Mouse (Mus musculus) heart, adult 2 months (tissue): ENCODE measurements at regions not wholly inside any gene's neighbourhood (a gene's known extent, or its start where the extent isn't known, plus 50 kb on each side); places are given as distances from the start of the nearest gene placed in this dataset.

Experiments
- DNase-seq, 2 experiments: peaks; one replicate each; pipeline ENCODE4 v3.0.0; 2021
- H3K27ac ChIP-seq: fragments of 200-600 bp; 2 replicates; pipeline ENCODE4 v1.8.1; 2022
- H3K27me3 ChIP-seq: fragments of 200-500 bp; 2 replicates; pipeline ENCODE4 v1.6.1; 2012; ENCODE audit warnings: mild to moderate bottlenecking, low read length, inconsistent platforms, mixed read lengths; ENCODE audit not compliant: control insufficient read depth, insufficient read depth
- H3K36me3 ChIP-seq: fragments of 200-500 bp; 2 replicates; pipeline ENCODE4 v1.6.1; 2012; ENCODE audit warnings: low read length, inconsistent platforms; ENCODE audit not compliant: control insufficient read depth, insufficient read depth
- H3K4me1 ChIP-seq: fragments of 200-500 bp; 2 replicates; pipeline ENCODE4 v1.6.1; 2011; ENCODE audit warnings: low read length; ENCODE audit not compliant: control insufficient read depth, insufficient read depth
- H3K4me3 ChIP-seq: fragments of 200-600 bp; 2 replicates; pipeline ENCODE4 v1.8.1; 2022
- H3K79me2 ChIP-seq: fragments of 200-500 bp; replicated peaks from 2 replicates; pipeline ENCODE4 v1.6.1; 2012; ENCODE audit warnings: mild to moderate bottlenecking, inconsistent platforms, low read length, moderate library complexity, mixed read lengths; ENCODE audit not compliant: control insufficient read depth, insufficient read depth
- H3K9ac ChIP-seq: fragments of 200-500 bp; 2 replicates; pipeline ENCODE4 v1.6.1; 2012; ENCODE audit warnings: low read depth, mild to moderate bottlenecking, control low read depth, inconsistent platforms, low read length, mixed read lengths
- CTCF ChIP-seq: fragments of 200-600 bp; IDR thresholded peaks from 2 replicates; pipeline ENCODE4 v1.8.1; 2022; ENCODE audit warnings: antibody characterized with exemption, mild to moderate bottlenecking, moderate library complexity
- EP300 ChIP-seq: fragments of 200-500 bp; IDR thresholded peaks from 2 replicates; pipeline ENCODE4 v1.6.1; 2011; ENCODE audit warnings: low read depth, low read length, control low read depth; ENCODE audit not compliant: insufficient read depth
- POLR2A ChIP-seq: fragments of 200-500 bp; IDR thresholded peaks from 2 replicates; pipeline ENCODE4 v1.6.1; 2011; ENCODE audit warnings: mild to moderate bottlenecking, low read depth, low read length, control low read depth; ENCODE audit not compliant: insufficient read depth
- WGBS: fragments of 180-500 bp; shearing (Covaris S2); methylation state at CpG from one replicate; pipeline ENCODE4 v1.1.7; 2018; 5-methylcytosine and 5-hydroxymethylcytosine counted together
- intact Hi-C: fragments of 180-260 bp; cut with DNase I; formaldehyde crosslinking; loops from one replicate; pipeline ENCODE4 v1.15.1; 2025

- Histone ChIP-seq H3K36me3 (no peaks in the 10 kb centered on the region), H3K9ac (no peak overlapping the region), H3K27me3 (no peaks in the 10 kb centered on the region), H3K4me1 (no peaks in the 10 kb centered on the region), H3K79me2 (no peaks in the 10 kb centered on the region), H3K4me3 (no peak overlapping the region), H3K27ac (no peak overlapping the region)
- DNase-seq, result no peak
- TF ChIP-seq POLR2A (no peak), EP300 (no peak), CTCF (no peak)
- 72% methylated on average over 2 of the region's 2 CpGs for WGBS
- intact Hi-C loops, result no loop called here
Observed at GRCm38 (mm10) chr12:7445238-7445637, 532.2 kb upstream of the Apob start.

- Histone ChIP-seq H3K36me3 (no peaks in the 10 kb centered on the region), H3K79me2 (no peaks in the 10 kb centered on the region), H3K4me3 (no peak overlapping the region), H3K27ac (no peak overlapping the region), H3K27me3 (no peaks in the 10 kb centered on the region), H3K9ac (no peak overlapping the region), H3K4me1 (no peaks in the 10 kb centered on the region)
- intact Hi-C loops, result no loop called here
- TF ChIP-seq POLR2A, result no peak
- TF ChIP-seq EP300, result no peak
- TF ChIP-seq CTCF, result no peak
- 41% methylated on average over 2 of the region's 2 CpGs for WGBS
- DNase-seq, result no peak
Observed at GRCm38 (mm10) chr12:7450506-7450905, 526.9 kb upstream of the Apob start.

- no peak for DNase-seq
- H3K4me3 ChIP-seq, result no peak overlapping the region
- intact Hi-C loops, result no loop called here
- H3K4me1 ChIP-seq, result no peaks in the 10 kb centered on the region
- H3K27me3 ChIP-seq, result no peaks in the 10 kb centered on the region
- H3K79me2 ChIP-seq, result no peaks in the 10 kb centered on the region
- no peaks in the 10 kb centered on the region for H3K36me3 ChIP-seq
- H3K9ac ChIP-seq, result no peak overlapping the region
- 68% methylated on average over 5 of the region's 5 CpGs for WGBS
- no peak overlapping the region for H3K27ac ChIP-seq
- no peak for TF ChIP-seq EP300
Observed at GRCm38 (mm10) chr12:7457036-7457435, 520.4 kb upstream of the Apob start.

GRCm38 (mm10) chr12:7457544-7457943, 519.9 kb upstream of the Apob start:
- no peak overlapping the region for H3K4me3 ChIP-seq
- intact Hi-C loops, result no loop called here
- H3K4me1 ChIP-seq, result no peaks in the 10 kb centered on the region
- no peak for DNase-seq
- no peak overlapping the region for H3K27ac ChIP-seq
- H3K27me3 ChIP-seq, result no peaks in the 10 kb centered on the region
- no peaks in the 10 kb centered on the region for H3K79me2 ChIP-seq
- no peaks in the 10 kb centered on the region for H3K36me3 ChIP-seq
- no peak overlapping the region for H3K9ac ChIP-seq
- TF ChIP-seq EP300 (no peak), POLR2A (no peak), CTCF (no peak)
- WGBS, result 90% methylated on average over 4 of the region's 4 CpGs

- WGBS, result 25% methylated on average over 1 of the region's 1 CpGs
- H3K27ac ChIP-seq, result no peak overlapping the region
- H3K4me3 ChIP-seq, result no peak overlapping the region
- DNase-seq, result no peak
- no peaks in the 10 kb centered on the region for H3K79me2 ChIP-seq
- no peak overlapping the region for H3K9ac ChIP-seq
- H3K36me3 ChIP-seq, result no peaks in the 10 kb centered on the region
- intact Hi-C loops, result no loop called here
- TF ChIP-seq EP300 (no peak), POLR2A (no peak), CTCF (no peak)
- no peaks in the 10 kb centered on the region for H3K27me3 ChIP-seq
- H3K4me1 ChIP-seq, result no peaks in the 10 kb centered on the region
Observed at GRCm38 (mm10) chr12:7464947-7465346, 512.5 kb upstream of the Apob start.

GRCm38 (mm10) chr12:7512579-7513248, 464.7 kb upstream of the Apob start:
- no peaks in the 10 kb centered on the region for H3K36me3 ChIP-seq
- H3K4me3 ChIP-seq, result no peak overlapping the region
- no peaks in the 10 kb centered on the region for H3K27me3 ChIP-seq
- H3K9ac ChIP-seq, result no peak overlapping the region
- TF ChIP-seq POLR2A (no peak), CTCF (no peak), EP300 (no peak)
- H3K27ac ChIP-seq, result no peak overlapping the region
- intact Hi-C loops, result no loop called here
- H3K79me2 ChIP-seq, result no peaks in the 10 kb centered on the region
- H3K4me1 ChIP-seq, result no peaks in the 10 kb centered on the region
- DNase-seq, result no peak
- WGBS, result 89% methylated on average over 12 of the region's 12 CpGs

- intact Hi-C loops, result no loop called here
- TF ChIP-seq POLR2A, result no peak
- TF ChIP-seq EP300, result no peak
- no peak for TF ChIP-seq CTCF
- Histone ChIP-seq H3K79me2 (no peaks in the 10 kb centered on the region), H3K36me3 (no peaks in the 10 kb centered on the region), H3K27ac (no peak overlapping the region), H3K4me3 (no peak overlapping the region), H3K4me1 (no peaks in the 10 kb centered on the region), H3K9ac (no peak overlapping the region), H3K27me3 (no peaks in the 10 kb centered on the region)
- DNase-seq, result no peak
Observed at GRCm38 (mm10) chr12:7537389-7537788, 440.1 kb upstream of the Apob start.
